Mouse (Mus musculus) thymus, adult 2 months (tissue): ENCODE measurements around the gene Fbxo42. TPM values are rescaled to one million over a fixed set of nuclear protein-coding genes. Genes with fewer than 3 reads are reported as not detected.
A peak's percentile ranks its signal among the peaks of the same experiment; 100 is the strongest.

Experiments used
- DNase-seq: peaks from one replicate; pipeline ENCODE4 v3.0.0; 2021
- H3K27ac ChIP-seq: fragments of 200-500 bp; 2 replicates; pipeline ENCODE4 v1.5.1; 2012; ENCODE audit warnings: low read length, control low read depth; ENCODE audit not compliant: control insufficient read depth, insufficient read depth
- H3K27me3 ChIP-seq: fragments of 200-500 bp; 2 replicates; pipeline ENCODE4 v1.6.1; 2012; ENCODE audit warnings: mild to moderate bottlenecking, low read length, moderate library complexity, mixed read lengths; ENCODE audit not compliant: control insufficient read depth, insufficient read depth
- H3K36me3 ChIP-seq: fragments of 200-500 bp; 2 replicates; pipeline ENCODE4 v1.6.1; 2012; ENCODE audit warnings: mild to moderate bottlenecking, low read length, moderate library complexity; ENCODE audit not compliant: control insufficient read depth, insufficient read depth
- H3K4me1 ChIP-seq: fragments of 200-500 bp; replicated peaks from 2 replicates; pipeline ENCODE4 v1.6.1; 2012; ENCODE audit warnings: low read length; ENCODE audit not compliant: control insufficient read depth, insufficient read depth
- H3K4me3 ChIP-seq: fragments of 200-500 bp; 2 replicates; pipeline ENCODE4 v1.5.1; 2012; ENCODE audit warnings: mild to moderate bottlenecking, low read length, control low read depth, moderate library complexity; ENCODE audit not compliant: control insufficient read depth, insufficient read depth
- CTCF ChIP-seq: fragments of 200-500 bp; IDR thresholded peaks from 2 replicates; pipeline ENCODE4 v1.5.1; 2012; ENCODE audit warnings: mild to moderate bottlenecking, control low read depth, low read length, moderate library complexity, borderline replicate concordance; ENCODE audit not compliant: control insufficient read depth, poor library complexity, insufficient read depth; ENCODE audit errors: extremely low read depth
- POLR2A ChIP-seq: fragments of 200-500 bp; IDR thresholded peaks from 2 replicates; pipeline ENCODE4 v1.6.1; 2012; ENCODE audit warnings: mild to moderate bottlenecking, low read length, control low read depth, moderate library complexity; ENCODE audit not compliant: control insufficient read depth, poor library complexity, insufficient read depth; ENCODE audit errors: extremely low read depth
- WGBS: fragments of 180-500 bp; shearing (Covaris S2); methylation state at CpG from one replicate; pipeline ENCODE4 v1.1.7; 2018; 5-methylcytosine and 5-hydroxymethylcytosine counted together
- polyA plus RNA-seq: library from polyadenylated mRNA; depleted of rRNA; stranded (reverse); fragments of >200 nt; gene quantifications from 2 replicates; pipeline ENCODE4 v1.2.3, GENCODE M21; 2012

Gene Fbxo42
- polyA plus RNA-seq, 1 experiment = 29.3 TPM

DNA sequence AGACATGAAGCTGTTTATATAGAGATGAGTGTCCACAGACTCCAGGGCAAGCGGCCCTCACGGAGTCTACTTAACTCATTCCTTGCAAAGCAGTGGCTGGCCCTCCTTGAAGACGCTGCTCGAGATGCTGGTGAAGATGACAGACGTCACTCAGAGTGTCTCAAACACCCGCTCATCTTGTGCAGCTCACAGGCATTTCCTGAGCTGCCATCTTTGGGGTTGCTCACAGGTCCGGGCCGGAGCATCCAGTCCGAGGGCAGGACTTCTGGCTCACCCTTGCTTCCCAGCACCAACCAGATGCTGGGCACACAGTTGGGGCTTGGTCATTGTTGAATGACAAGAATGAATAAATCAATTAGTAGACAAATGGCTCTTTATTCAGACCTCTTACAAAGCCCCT lies 65.2 kb downstream of the Fbxo42 start:
- WGBS = 97% methylated on average over 9 of the region's 9 CpGs
- no peak overlapping the region for H3K4me3 ChIP-seq
- no peaks in the 10 kb centered on the region for H3K36me3 ChIP-seq
- H3K27ac ChIP-seq = no peak overlapping the region
- peaks cover 7% of the 10 kb centered on the region for H3K4me1 ChIP-seq
- no peak for DNase-seq
- TF ChIP-seq POLR2A = no peak
- TF ChIP-seq CTCF = no peak
- no peaks in the 10 kb centered on the region for H3K27me3 ChIP-seq

DNA sequence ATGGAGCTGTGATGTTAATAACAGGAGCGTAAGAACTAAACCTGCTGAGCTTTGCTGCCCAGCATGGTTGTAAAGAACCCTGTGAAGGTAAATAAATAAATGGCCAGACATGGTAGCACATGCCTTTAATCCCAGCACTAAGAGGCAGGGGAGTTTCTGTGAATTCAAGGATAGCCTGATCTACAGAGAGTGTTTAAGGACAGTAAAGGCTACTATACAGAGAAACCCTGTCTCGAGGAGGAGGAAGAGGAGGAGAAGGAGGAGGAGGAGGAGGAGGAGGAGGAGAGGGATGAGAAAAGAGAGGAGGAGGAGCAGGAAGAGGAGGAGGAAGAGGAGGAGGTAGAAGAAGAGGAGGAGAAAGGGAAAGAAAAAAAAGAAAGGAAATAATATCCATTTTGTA lies 65.6 kb downstream of the Fbxo42 start:
- DNase-seq = no peak
- TF ChIP-seq POLR2A (no peak), CTCF (no peak)
- peaks cover 7% of the 10 kb centered on the region for H3K4me1 ChIP-seq
- H3K27ac ChIP-seq = no peak overlapping the region
- H3K36me3 ChIP-seq = no peaks in the 10 kb centered on the region
- no peak overlapping the region for H3K4me3 ChIP-seq
- WGBS = 49% methylated on average over 2 of the region's 2 CpGs
- H3K27me3 ChIP-seq = no peaks in the 10 kb centered on the region

DNA sequence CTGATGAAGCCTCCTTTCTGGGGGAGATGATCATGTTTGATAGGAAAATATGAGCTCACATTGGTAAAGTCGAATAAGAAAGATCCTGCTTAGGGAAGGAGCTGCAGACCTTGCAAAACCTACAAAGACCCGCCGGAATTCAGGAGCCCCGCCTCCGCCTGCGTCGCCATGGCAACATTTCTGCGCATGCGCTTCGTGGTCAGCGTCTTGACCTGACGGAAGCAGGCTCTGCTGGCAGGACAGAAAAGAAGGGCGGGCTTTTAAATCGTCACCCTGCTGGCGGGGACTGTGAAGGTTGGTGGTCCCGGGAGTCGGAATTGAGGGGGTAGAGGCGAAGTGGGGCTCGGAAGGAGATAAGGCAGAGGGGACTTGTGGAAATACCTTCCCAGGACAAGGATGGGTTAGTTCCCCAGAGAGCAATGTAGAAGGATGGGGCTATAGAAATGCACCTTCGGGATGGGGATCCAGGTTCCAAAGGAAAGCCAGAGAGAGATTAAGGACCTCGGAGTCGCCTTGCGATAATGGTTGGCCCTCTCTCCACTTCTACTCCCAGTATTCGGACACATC lies 66.1 kb downstream of the Fbxo42 start, which contains the start of gene Rsg1:
Gene Rsg1 (plus strand): TSS at position 187 of the 567 bp plus-strand sequence.
- Histone ChIP-seq H3K27ac (peak within 1 kb of the TSS; percentile 0; the same call in 1 of the 2 replicates), H3K36me3 (no peaks in the 10 kb centered on the region), H3K4me3 (peak within 1 kb of the TSS; percentile 42), H3K27me3 (no peaks in the 10 kb centered on the region), H3K4me1 (peaks cover 7% of the 10 kb centered on the region)
- 0% methylated on average over 24 of the region's 24 CpGs for WGBS
- peak; percentile 97 for DNase-seq
- TF ChIP-seq CTCF (peak; percentile 57; the same call in 1 of the 2 replicates), POLR2A (peak; percentile 29; the same call in 1 of the 2 replicates)

DNA sequence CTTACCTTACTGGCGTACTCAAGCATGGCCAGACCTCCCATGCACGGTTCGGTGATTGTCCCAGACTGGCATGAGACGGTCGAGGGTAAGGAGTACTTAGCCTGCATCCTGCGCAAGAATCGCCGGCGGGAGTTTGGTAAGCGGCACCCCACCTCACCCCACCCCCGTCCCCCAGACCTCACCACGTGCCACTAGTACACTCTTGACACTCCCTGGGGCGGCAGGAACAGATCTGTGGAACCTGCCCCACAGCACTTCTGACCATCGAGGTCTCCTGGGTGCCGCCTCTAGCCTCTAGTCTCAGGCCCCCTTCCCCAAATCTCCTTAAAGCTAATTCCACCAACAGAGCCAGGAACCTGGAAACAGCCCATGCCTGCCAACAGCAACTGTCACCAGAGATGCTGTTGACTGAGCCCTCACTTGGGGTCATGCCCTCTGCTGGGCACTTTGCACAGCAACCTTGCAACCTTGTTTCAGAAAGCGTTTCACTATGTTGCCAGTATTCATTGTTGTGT lies 66.7 kb downstream of the Fbxo42 start:
- Histone ChIP-seq H3K27me3 (no peaks in the 10 kb centered on the region), H3K27ac (peak overlapping the region; percentile 0; the same call in 1 of the 2 replicates), H3K4me3 (peak overlapping the region; percentile 42), H3K4me1 (peaks cover 7% of the 10 kb centered on the region), H3K36me3 (no peaks in the 10 kb centered on the region)
- TF ChIP-seq CTCF (peak; percentile 72; the same call in 1 of the 2 replicates), POLR2A (no peak)
- 1% methylated on average over 16 of the region's 16 CpGs for WGBS
- peak; percentile 73 for DNase-seq

DNA sequence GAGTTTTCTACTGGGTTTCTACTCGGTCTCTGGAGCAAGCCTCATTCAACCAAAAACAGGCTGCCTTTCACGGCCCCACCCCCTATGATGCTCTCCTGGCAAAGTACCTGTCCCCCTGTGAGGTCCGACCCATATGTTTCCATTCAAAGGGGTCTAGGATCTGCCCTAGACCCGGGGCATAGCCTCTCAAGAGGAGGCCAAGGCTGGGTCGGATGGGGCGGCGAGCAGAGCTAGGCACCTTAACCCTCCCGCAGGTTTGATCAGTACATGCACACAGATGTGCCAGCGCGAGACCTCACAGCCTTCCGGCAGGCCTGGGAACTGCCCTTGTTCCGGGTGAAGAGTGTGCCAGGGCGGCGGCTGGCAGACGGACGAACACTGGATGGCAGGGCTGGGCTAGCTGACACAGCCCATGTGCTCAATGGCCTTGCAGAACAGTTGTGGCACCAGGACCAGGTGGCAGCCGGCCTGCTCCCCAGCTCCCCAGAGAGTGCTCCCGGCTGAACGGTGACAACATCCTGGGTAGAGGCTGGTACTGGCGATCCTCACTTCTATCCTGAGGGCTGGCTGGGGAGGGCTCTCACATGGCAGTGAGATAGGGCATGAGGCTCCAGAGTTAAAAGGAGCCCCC lies 72.0 kb downstream of the Fbxo42 start:
- WGBS = 96% methylated on average over 20 of the region's 20 CpGs
- H3K4me3 ChIP-seq = no peak overlapping the region
- no peak for DNase-seq

DNA sequence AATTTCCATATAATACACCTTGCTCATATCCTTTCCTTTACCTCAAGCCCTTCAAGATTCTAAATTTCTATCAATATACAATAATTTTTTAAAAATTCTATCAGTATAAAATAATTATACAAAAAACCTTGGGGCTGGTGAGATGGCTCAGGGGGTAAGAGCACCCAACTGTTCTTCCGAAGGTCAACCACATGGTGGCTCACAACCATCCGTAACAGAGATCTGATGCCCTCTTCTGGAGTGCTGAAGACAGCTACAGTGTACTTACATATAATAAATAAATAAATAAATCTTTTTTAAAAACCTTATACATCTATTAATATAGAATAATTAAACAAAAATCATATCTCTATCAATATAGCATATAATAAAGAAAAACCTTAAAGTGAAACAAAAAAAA lies 74.1 kb downstream of the Fbxo42 start:
- DNase-seq = no peak
- no peak for TF ChIP-seq POLR2A
- TF ChIP-seq CTCF = no peak
- 73% methylated on average over 2 of the region's 2 CpGs for WGBS
- Histone ChIP-seq H3K4me3 (no peak overlapping the region), H3K36me3 (no peaks in the 10 kb centered on the region), H3K4me1 (no peaks in the 10 kb centered on the region), H3K27me3 (no peaks in the 10 kb centered on the region), H3K27ac (no peak overlapping the region)

More for the DNA sequence above, 72.0 kb downstream of the Fbxo42 start:
- no peaks in the 10 kb centered on the region for H3K27me3 ChIP-seq
- no peaks in the 10 kb centered on the region for H3K36me3 ChIP-seq
- no peaks in the 10 kb centered on the region for H3K4me1 ChIP-seq
- H3K27ac ChIP-seq = no peak overlapping the region
- TF ChIP-seq POLR2A (no peak), CTCF (no peak)

DNA sequence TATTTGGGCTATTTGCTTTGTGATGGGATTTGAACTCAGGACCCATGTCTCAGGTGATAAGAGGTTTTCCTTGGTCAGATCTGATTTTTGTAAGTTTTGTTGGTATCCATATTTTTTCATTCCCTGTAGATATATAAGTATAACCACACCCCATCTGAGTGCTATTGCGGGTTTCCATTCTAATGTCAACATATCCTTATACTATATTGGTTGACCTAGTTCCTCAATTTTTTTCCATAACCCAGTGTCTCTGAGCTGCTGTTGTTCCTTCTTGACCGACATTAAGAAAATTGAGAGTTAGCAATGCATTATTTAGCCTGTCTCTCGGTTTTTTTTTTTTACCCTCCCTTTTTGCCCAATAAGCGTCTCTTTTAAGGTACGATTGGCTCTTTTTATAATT lies 75.0 kb downstream of the Fbxo42 start:
- DNase-seq = no peak
- H3K27ac ChIP-seq = no peak overlapping the region
- 93% methylated on average over 5 of the region's 5 CpGs for WGBS
- no peaks in the 10 kb centered on the region for H3K27me3 ChIP-seq
- TF ChIP-seq POLR2A = no peak
- no peak for TF ChIP-seq CTCF
- no peaks in the 10 kb centered on the region for H3K4me1 ChIP-seq
- no peak overlapping the region for H3K4me3 ChIP-seq
- H3K36me3 ChIP-seq = no peaks in the 10 kb centered on the region
